In the genomic region with DNA sequence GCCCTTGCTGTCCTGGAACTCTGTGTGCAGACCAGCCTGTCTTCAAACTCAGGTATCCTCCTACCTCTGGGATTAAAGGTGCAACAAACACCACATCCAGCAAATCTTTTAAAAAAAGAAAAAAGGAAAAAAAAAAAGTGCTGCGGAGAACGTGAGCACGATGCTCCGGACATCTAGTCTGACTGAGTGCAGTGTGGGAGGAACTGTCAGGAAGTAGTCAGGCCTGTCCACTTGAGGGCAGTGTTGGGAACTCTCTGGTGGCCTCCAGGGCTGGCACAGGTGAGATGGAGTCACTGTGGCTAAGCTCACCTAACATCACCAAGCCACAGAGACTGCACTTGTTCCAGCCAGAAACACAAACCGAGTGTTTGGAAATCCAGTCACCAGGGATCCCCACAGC, we compare ENCODE assay signal across 8 mouse cellular contexts. TPM values are rescaled to one million over a fixed set of nuclear protein-coding genes. Genes with fewer than 3 reads are reported as not detected.
DNase-seq lines count a peak whose midpoint lies in the region; ATAC-seq and TF ChIP-seq lines count a peak whose summit lies in the region.

No protein-coding gene starts in this region.

- no peaks in the 10 kb centered on the region for H3K36me3 ChIP-seq in midbrain, embryonic 14.5 days (ENCODE audit: control insufficient read depth, insufficient read depth, low read length)
- no peaks in the 10 kb centered on the region for H3K36me3 ChIP-seq in midbrain, embryonic 10.5 days
- H3K36me3 ChIP-seq in liver, embryonic 14.5 days (replicated peaks; ENCODE audit: control insufficient read depth, insufficient read depth, low read depth): no peaks in the 10 kb centered on the region

- H3K27ac ChIP-seq in midbrain, embryonic 14.5 days (replicated peaks; ENCODE audit: low read depth, low read length): no peak overlapping the region
- H3K27ac ChIP-seq in midbrain, embryonic 10.5 days (replicated peaks): no peak overlapping the region
- H3K27ac ChIP-seq in cortical plate, adult 2 months (ENCODE audit: insufficient read depth, low read length): no peak overlapping the region
- H3K27ac ChIP-seq in liver, embryonic 14.5 days: no peak overlapping the region

- 35% methylated on average over 5 of the region's 5 CpGs for WGBS in midbrain, embryonic 14.5 days
- 40% methylated on average over 5 of the region's 5 CpGs for WGBS in midbrain, embryonic 10.5 days
- WGBS in liver, embryonic 14.5 days (ENCODE audit: insufficient replicate concordance): 27% methylated on average over 5 of the region's 5 CpGs

- H3K4me2 ChIP-seq in midbrain, embryonic 14.5 days (ENCODE audit: low read length): no peak overlapping the region
- peak overlapping the region; percentile 34 for H3K4me2 ChIP-seq in liver, embryonic 14.5 days (ENCODE audit: low read depth)

- no peak for ATAC-seq in midbrain, embryonic 14.5 days (ENCODE audit: low FRiP score, low TSS enrichment)
- ATAC-seq in activated CD4-positive, CD25-positive, alpha-beta regulatory T cell, adult 4 months: peak; percentile 57
- ATAC-seq in hematopoietic stem cell, adult 5-6 weeks (replicated peaks in 1 of 2; ENCODE audit: insufficient read depth in 1 of 2, low FRiP score in 2 of 2, low TSS enrichment in 1 of 2, low read depth in 1 of 2, poor library complexity in 2 of 2, severe bottlenecking in 2 of 2): peak; percentile 74 to 75
- peak; percentile 52; the same call in 1 of the 2 replicates for ATAC-seq in liver, embryonic 14.5 days (ENCODE audit: insufficient read depth)

- peak; percentile 53; the same call in 1 of the 2 replicates for TF ChIP-seq CTCF in cortical plate, adult 2 months (IDR thresholded peaks at IDR 0.05; ENCODE audit: extremely low read depth, insufficient read depth, low read length)
- peak; percentile 82 for TF ChIP-seq CTCF in liver, embryonic 14.5 days (IDR thresholded peaks at IDR 0.05; ENCODE audit: low read depth)

- H3K27me3 ChIP-seq in midbrain, embryonic 14.5 days (ENCODE audit: control insufficient read depth, insufficient read depth, low read length): no peaks in the 10 kb centered on the region
- H3K27me3 ChIP-seq in midbrain, embryonic 10.5 days (ENCODE audit: low read depth, poor library complexity, severe bottlenecking): peaks cover 6% of the 10 kb centered on the region; the same call in 1 of the 2 replicates
- H3K27me3 ChIP-seq in liver, embryonic 14.5 days (ENCODE audit: control insufficient read depth, insufficient read depth, low read length): no peaks in the 10 kb centered on the region

- DNase-seq in midbrain, embryonic 14.5 days: peak; percentile 65
- DNase-seq in midbrain, embryonic 10.5 days (ENCODE audit: low spot score): no peak
- no peak for DNase-seq in liver, embryonic 14.5 days (ENCODE audit: low read depth in 3 of 3, low spot score in 3 of 3)
- DNase-seq in right cerebral cortex, postnatal 4 days: peak; percentile 25
- no peak for DNase-seq in Muller cell, postnatal 12 days (ENCODE audit: inconsistent ontology term)

- no peak overlapping the region for H3K9ac ChIP-seq in midbrain, embryonic 14.5 days (replicated peaks; ENCODE audit: low read length)
- H3K9ac ChIP-seq in liver, embryonic 14.5 days (replicated peaks): no peak overlapping the region

- TF ChIP-seq POLR2A in cortical plate, adult 2 months (IDR thresholded peaks at IDR 0.05; ENCODE audit: extremely low read depth, insufficient read depth, low read length): no peak

- H3K4me3 ChIP-seq in midbrain, embryonic 14.5 days (replicated peaks; ENCODE audit: low read depth, low read length): no peak overlapping the region
- H3K4me3 ChIP-seq in midbrain, embryonic 10.5 days: no peak overlapping the region
- no peak overlapping the region for H3K4me3 ChIP-seq in cortical plate, adult 2 months (ENCODE audit: insufficient read depth, low read length)
- peak overlapping the region in 1 of 2 experiments; percentile 12; a peak in 1 of 4 replicates for H3K4me3 ChIP-seq in liver, embryonic 14.5 days (ENCODE audit: insufficient read depth in 1 of 2, low read depth in 2 of 2, low read length in 2 of 2)

- H3K4me1 ChIP-seq in midbrain, embryonic 14.5 days (ENCODE audit: control insufficient read depth, insufficient read depth, low read length): no peaks in the 10 kb centered on the region
- no peaks in the 10 kb centered on the region for H3K4me1 ChIP-seq in midbrain, embryonic 10.5 days
- H3K4me1 ChIP-seq in cortical plate, adult 2 months (ENCODE audit: control insufficient read depth, insufficient read depth, low read length): no peaks in the 10 kb centered on the region
- H3K4me1 ChIP-seq in liver, embryonic 14.5 days (replicated peaks; ENCODE audit: control insufficient read depth in 2 of 2, insufficient read depth in 2 of 2, low read length in 1 of 2): peaks cover 3 to 6% of the 10 kb centered on the region in 2 experiments

- TF ChIP-seq EP300 in liver, embryonic 14.5 days (IDR thresholded peaks at IDR 0.05; ENCODE audit: low read depth): no peak

- H3K9me3 ChIP-seq in midbrain, embryonic 14.5 days (ENCODE audit: control insufficient read depth, low read length): 0 out of 2 replicates have a peak, but pooled peaks cover under 1% of the 10 kb centered on the region
- peaks cover 3% of the 10 kb centered on the region; the same call in 1 of the 2 replicates for H3K9me3 ChIP-seq in midbrain, embryonic 10.5 days (replicated peaks)
- H3K9me3 ChIP-seq in liver, embryonic 14.5 days (ENCODE audit: control insufficient read depth, low read length): no peaks in the 10 kb centered on the region

RNA-seq across cellular contexts. Expression of gene Zmynd12, which starts 8.1 kb away (rescaled TPM):
- 0.30 and 0.45 TPM in 2 replicates for polyA plus RNA-seq in midbrain, embryonic 14.5 days (2014; fragmentation: Nextera tagmentation; extraction: Ambion mirVana)
- 0.35 TPM in 1 of 2 replicates, not detected in the other for polyA plus RNA-seq in midbrain, embryonic 10.5 days (2016; fragmentation: Nextera tagmentation; extraction: Ambion mirVana)
- polyA plus RNA-seq in activated CD4-positive, CD25-positive, alpha-beta regulatory T cell, adult 4 months (2017; shearing (Covaris generic)): not detected
- polyA plus RNA-seq in cortical plate, adult 2 months (2012; rRNA removed): 0.32 and 0.48 TPM in 2 replicates
- 0.35 and 1.4 TPM in 2 replicates for total RNA-seq in hematopoietic stem cell, adult 5-6 weeks (2017)
- polyA plus RNA-seq in liver, embryonic 14.5 days (2012; rRNA removed): 0.04 and 0.06 TPM in 2 replicates
- 0.15 TPM in 2 replicates for polyA plus RNA-seq in liver, embryonic 14.5 days (2014; fragmentation: Nextera tagmentation; extraction: Ambion mirVana)

RNA-seq across cellular contexts. Expression of gene Ppcs, which starts 8.5 kb away (rescaled TPM):
- polyA plus RNA-seq in midbrain, embryonic 14.5 days (2014; fragmentation: Nextera tagmentation; extraction: Ambion mirVana): 20.9 and 24.5 TPM in 2 replicates
- polyA plus RNA-seq in midbrain, embryonic 10.5 days (2016; fragmentation: Nextera tagmentation; extraction: Ambion mirVana): 24.0 and 27.5 TPM in 2 replicates
- 10 to 100 TPM; 57.1 to 59.9 TPM for polyA plus RNA-seq in activated CD4-positive, CD25-positive, alpha-beta regulatory T cell, adult 4 months (2017; shearing (Covaris generic))
- polyA plus RNA-seq in cortical plate, adult 2 months (2012; rRNA removed): 9.6 and 10.2 TPM in 2 replicates
- 11.7 and 11.9 TPM in 2 replicates for total RNA-seq in hematopoietic stem cell, adult 5-6 weeks (2017)
- polyA plus RNA-seq in liver, embryonic 14.5 days (2012; rRNA removed): 5.0 and 6.5 TPM in 2 replicates
- polyA plus RNA-seq in liver, embryonic 14.5 days (2014; fragmentation: Nextera tagmentation; extraction: Ambion mirVana): 14.4 and 15.5 TPM in 2 replicates

RNA-seq across cellular contexts. Expression of gene Ccdc30, which starts 15.4 kb away (rescaled TPM):
- polyA plus RNA-seq in midbrain, embryonic 14.5 days (2014; fragmentation: Nextera tagmentation; extraction: Ambion mirVana): 19.3 and 20.6 TPM in 2 replicates
- 9.0 and 9.1 TPM in 2 replicates for polyA plus RNA-seq in midbrain, embryonic 10.5 days (2016; fragmentation: Nextera tagmentation; extraction: Ambion mirVana)
- 1 to 10 TPM; 4.9 to 8.4 TPM for polyA plus RNA-seq in activated CD4-positive, CD25-positive, alpha-beta regulatory T cell, adult 4 months (2017; shearing (Covaris generic))
- 15.1 and 15.3 TPM in 2 replicates for polyA plus RNA-seq in cortical plate, adult 2 months (2012; rRNA removed)
- 6.6 and 8.5 TPM in 2 replicates for total RNA-seq in hematopoietic stem cell, adult 5-6 weeks (2017)
- polyA plus RNA-seq in liver, embryonic 14.5 days (2012; rRNA removed): 0.15 and 0.41 TPM in 2 replicates
- 0.96 and 1.2 TPM in 2 replicates for polyA plus RNA-seq in liver, embryonic 14.5 days (2014; fragmentation: Nextera tagmentation; extraction: Ambion mirVana)

Comparison
In these comparisons a context has a peak if more than half of its experiments do, and no peak if none do; other contexts are left out.
1. DNase-seq: peak in midbrain, embryonic 14.5 days (single experiment) and right cerebral cortex, postnatal 4 days (single experiment); none in midbrain, embryonic 10.5 days (single experiment), liver, embryonic 14.5 days (0 of 3) and Muller cell, postnatal 12 days (single experiment).